Mouse (Mus musculus) thymus, postnatal 36 days (tissue): ENCODE data around the gene Rhcg.

Experiments used
- DNase-seq, 2 experiments: peaks; one replicate each; pipeline ENCODE4 v3.0.0; 2022; ENCODE audit warnings: mixed read lengths in 2 of 2

Rhcg gene

GRCm38 (mm10) chr7:79617418-79617817 lies at the start of gene Rhcg:
Gene Rhcg (minus strand): TSS chr7:79617657.
- no peak for DNase-seq

- no peak for DNase-seq
Observed at GRCm38 (mm10) chr7:79666690-79667089, 49.2 kb upstream of the Rhcg start.

- DNase-seq = no peak
Observed at GRCm38 (mm10) chr7:79661253-79661890, 43.9 kb upstream of the Rhcg start.

- DNase-seq = no peak
Observed at GRCm38 (mm10) chr7:79660291-79661150, 43.1 kb upstream of the Rhcg start.

GRCm38 (mm10) chr7:79659578-79660290 lies 42.3 kb upstream of the Rhcg start, which contains the start of gene Ticrr:
Gene Ticrr (plus strand): TSS chr7:79660196.
- peak; percentile 98 for DNase-seq

GRCm38 (mm10) chr7:79654586-79654985 lies 37.1 kb upstream of the Rhcg start:
- DNase-seq = no peak

GRCm38 (mm10) chr7:79654185-79654584 lies 36.7 kb upstream of the Rhcg start:
- no peak for DNase-seq

- peak; percentile 16 to 17 for DNase-seq
Observed at GRCm38 (mm10) chr7:79649005-79649404, 31.5 kb upstream of the Rhcg start.

- DNase-seq = no peak
Observed at GRCm38 (mm10) chr7:79647233-79647632, 29.8 kb upstream of the Rhcg start.

- DNase-seq = no peak
Observed at GRCm38 (mm10) chr7:79631773-79632348, 14.4 kb upstream of the Rhcg start.

GRCm38 (mm10) chr7:79628271-79628913 lies 10.9 kb upstream of the Rhcg start:
- DNase-seq = no peak

GRCm38 (mm10) chr7:79626170-79626569 lies 8.7 kb upstream of the Rhcg start:
- no peak for DNase-seq

GRCm38 (mm10) chr7:79623086-79623485 lies 5.6 kb upstream of the Rhcg start:
- DNase-seq = no peak

GRCm38 (mm10) chr7:79619493-79619892 lies 2.0 kb upstream of the Rhcg start:
- DNase-seq = no peak

GRCm38 (mm10) chr7:79615941-79616340 lies 1.5 kb downstream of the Rhcg start:
- DNase-seq = no peak

- DNase-seq = no peak
Observed at GRCm38 (mm10) chr7:79615008-79615407, 2.4 kb downstream of the Rhcg start.

GRCm38 (mm10) chr7:79613314-79613713 lies 4.1 kb downstream of the Rhcg start:
- DNase-seq = no peak

GRCm38 (mm10) chr7:79612783-79613182 lies 4.7 kb downstream of the Rhcg start:
- peak; percentile 35 for DNase-seq

- DNase-seq = no peak
Observed at GRCm38 (mm10) chr7:79611901-79612300, 5.6 kb downstream of the Rhcg start.

- DNase-seq = peak; percentile 30 to 41
Observed at GRCm38 (mm10) chr7:79607263-79607921, 10.1 kb downstream of the Rhcg start.

GRCm38 (mm10) chr7:79606766-79607165 lies 10.7 kb downstream of the Rhcg start:
- no peak for DNase-seq

- no peak for DNase-seq
Observed at GRCm38 (mm10) chr7:79602006-79602405, 15.5 kb downstream of the Rhcg start.
